In the genomic region with DNA sequence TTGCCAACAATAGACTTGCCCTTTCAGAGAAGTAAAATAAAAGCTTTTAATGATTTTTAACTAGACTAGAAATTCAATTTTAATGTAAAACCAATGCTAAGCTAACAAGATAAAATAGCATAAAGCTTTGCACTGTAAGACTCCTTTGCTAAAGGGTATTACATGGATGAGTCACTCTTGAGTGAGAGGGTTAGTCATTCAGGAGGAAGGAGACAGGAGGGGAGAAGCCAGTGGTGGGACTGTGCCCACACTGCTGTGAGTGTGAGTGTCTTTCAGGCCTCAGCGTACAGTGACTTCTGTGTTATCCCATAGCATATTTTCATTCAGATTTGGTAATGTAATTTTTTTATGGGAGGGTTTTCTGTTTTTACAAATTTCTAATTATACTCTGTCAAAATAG, we compare ENCODE assay signal across 23 mouse cellular contexts. TPM values are rescaled to one million over a fixed set of nuclear protein-coding genes. Genes with fewer than 3 reads are reported as not detected.
DNase-seq lines count a peak whose midpoint lies in the region; ATAC-seq and TF ChIP-seq lines count a peak whose summit lies in the region.
"Had no signal": no experiment of that assay in that cellular context is flagged by ENCODE, and none has a peak within 500 bp of the region (broad histone marks: within the 10 kb centered on the region; RNA-seq: fewer than 3 reads in every experiment).

No protein-coding gene starts in this region.

- TF ChIP-seq CTCF in heart, adult 2 months (IDR thresholded peaks at IDR 0.05) = no peak

- no peaks in the 10 kb centered on the region; the same call in 1 of the 2 replicates for H3K4me1 ChIP-seq in heart, adult 2 months (ENCODE audit: control insufficient read depth, insufficient read depth, low read length)
- H3K4me1 ChIP-seq in heart, embryonic 15.5 days (replicated peaks) = peaks cover 27% of the 10 kb centered on the region
- peaks cover 36% of the 10 kb centered on the region for H3K4me1 ChIP-seq in midbrain, embryonic 10.5 days

- DNase-seq in heart, adult 2 months = no peak
- no peak for DNase-seq in heart, postnatal 4 days
- DNase-seq in heart, postnatal 36 days = no peak
- peak; percentile 79 for DNase-seq in 3T3-L1 (ENCODE audit: low read depth, low spot score)
- peak; percentile 59 for DNase-seq in NIH3T3 (ENCODE audit: low read depth)
- no peak for DNase-seq in gastrocnemius, postnatal 4 days (ENCODE audit: low spot score in 2 of 2)
- no peak for DNase-seq in midbrain, embryonic 10.5 days (ENCODE audit: low spot score)
- DNase-seq: adrenal gland, adult 2 months; B cell, adult 2 months; cerebellum, adult 18-20 months; cerebellum, postnatal 14 days; layer of hippocampus, postnatal 36 days; thymus, adult 2 months; thymus, postnatal 4 days had no signal

- no peak for ATAC-seq in heart, embryonic 15.5 days (replicated peaks; ENCODE audit: insufficient number of reproducible peaks, insufficient read depth, low FRiP score, low read depth)
- ATAC-seq: forebrain, embryonic 13.5 days; midbrain, embryonic 16.5 days had no signal

- WGBS in heart, adult 2 months = 66% methylated on average over 1 of the region's 1 CpGs
- 50% methylated on average over 1 of the region's 1 CpGs for whole genome bisulfite sequencing in heart, embryonic 15.5 days
- WGBS in midbrain, embryonic 10.5 days = 95% methylated on average over 1 of the region's 1 CpGs

- H3K79me2 ChIP-seq in heart, adult 2 months (replicated peaks; ENCODE audit: control insufficient read depth, insufficient read depth, low read length) = no peaks in the 10 kb centered on the region

- H3K27me3 ChIP-seq in heart, adult 2 months (ENCODE audit: control insufficient read depth, insufficient read depth, low read length) = no peaks in the 10 kb centered on the region
- no peaks in the 10 kb centered on the region for H3K27me3 ChIP-seq in heart, embryonic 15.5 days
- peaks cover 38% of the 10 kb centered on the region for H3K27me3 ChIP-seq in midbrain, embryonic 10.5 days (ENCODE audit: low read depth, poor library complexity, severe bottlenecking)

- H3K9me3 ChIP-seq in heart, embryonic 15.5 days (replicated peaks) = no peaks in the 10 kb centered on the region
- H3K9me3 ChIP-seq in midbrain, embryonic 10.5 days (replicated peaks) = no peaks in the 10 kb centered on the region
- H3K9me3 ChIP-seq: embryonic facial prominence, embryonic 12.5 days; forebrain, embryonic 13.5 days; hindbrain, embryonic 15.5 days had no signal

- H3K4me3 ChIP-seq in heart, adult 2 months = peak overlapping the region; percentile 82; the same call in 1 of the 2 replicates
- H3K4me3 ChIP-seq in heart, embryonic 15.5 days = peak overlapping the region; percentile 21; the same call in 1 of the 2 replicates
- no peak overlapping the region for H3K4me3 ChIP-seq in midbrain, embryonic 10.5 days
- H3K4me3 ChIP-seq: embryonic facial prominence, embryonic 12.5 days; erythroblast, embryonic 14.5 days; forebrain, embryonic 13.5 days; hindbrain, embryonic 15.5 days had no signal

- no peak overlapping the region for H3K9ac ChIP-seq in heart, adult 2 months (ENCODE audit: low read depth, low read length)
- 0 out of 2 replicates have a peak overlapping the region, but pooled peaks have one; percentile 46 for H3K9ac ChIP-seq in heart, embryonic 15.5 days
- H3K9ac ChIP-seq: embryonic facial prominence, embryonic 12.5 days; forebrain, embryonic 13.5 days; hindbrain, embryonic 15.5 days had no signal

- TF ChIP-seq EP300 in heart, adult 2 months (IDR thresholded peaks at IDR 0.05; ENCODE audit: insufficient read depth, low read depth, low read length) = no peak

- intact Hi-C loops in heart, adult 2 months (cut with DNase I) = no loop called here
- intact Hi-C loops in heart, postnatal 36 days (cut with DNase I) = no loop called here

- H3K4me2 ChIP-seq in heart, embryonic 15.5 days = peak overlapping the region; percentile 80
- H3K4me2 ChIP-seq: embryonic facial prominence, embryonic 12.5 days; forebrain, embryonic 13.5 days; hindbrain, embryonic 15.5 days had no signal

- H3K36me3 ChIP-seq in heart, adult 2 months (ENCODE audit: control insufficient read depth, insufficient read depth, low read length) = no peaks in the 10 kb centered on the region
- no peaks in the 10 kb centered on the region for H3K36me3 ChIP-seq in heart, embryonic 15.5 days
- no peaks in the 10 kb centered on the region for H3K36me3 ChIP-seq in midbrain, embryonic 10.5 days
- H3K36me3 ChIP-seq: embryonic facial prominence, embryonic 12.5 days; hindbrain, embryonic 15.5 days had no signal

- peak overlapping the region; percentile 91 for H3K27ac ChIP-seq in heart, adult 2 months
- H3K27ac ChIP-seq in heart, embryonic 15.5 days = peak overlapping the region; percentile 91
- no peak overlapping the region for H3K27ac ChIP-seq in midbrain, embryonic 10.5 days (replicated peaks)
- H3K27ac ChIP-seq: embryonic facial prominence, embryonic 12.5 days; forebrain, embryonic 13.5 days; hindbrain, embryonic 15.5 days; kidney, postnatal 0 days; macrophage had no signal

- no peak for TF ChIP-seq POLR2A in heart, adult 2 months (IDR thresholded peaks at IDR 0.05; ENCODE audit: insufficient read depth, low read depth, low read length)

RNA-seq across cellular contexts. Expression of a gene that starts 3.8 kb away (rescaled TPM):
- total RNA-seq in heart, adult 2 months (2021) = 100 to 1,000 TPM; 123 to 133 TPM
- 62.3 and 74.5 TPM in 2 replicates for polyA plus RNA-seq in heart, adult 2 months (2012; rRNA removed)
- total RNA-seq in heart, postnatal 4 days (2021) = 100 to 1,000 TPM; 160 to 171 TPM
- 107 and 114 TPM in 2 replicates for polyA plus RNA-seq in heart, embryonic 15.5 days (2015; fragmentation: Nextera tagmentation; extraction: Ambion mirVana)
- total RNA-seq in heart, postnatal 36 days (2021) = 100 to 1,000 TPM; 163 to 168 TPM
- 1 to 10 TPM; 1.2 to 1.3 TPM for total RNA-seq in gastrocnemius, postnatal 4 days (2021)
- polyA plus RNA-seq in midbrain, embryonic 10.5 days (2016; fragmentation: Nextera tagmentation; extraction: Ambion mirVana) = 5.4 and 7.3 TPM in 2 replicates
- total RNA-seq: granulocyte monocyte progenitor cell, adult 5-6 weeks had no signal
- polyA plus RNA-seq: erythroblast, embryonic 14.5 days had no signal

Comparison
In these comparisons a context has a peak if more than half of its experiments do, and no peak if none do; other contexts are left out.
1. DNase-seq: peak in 3T3-L1 (single experiment) and NIH3T3 (single experiment); none in heart, adult 2 months (0 of 2), heart, postnatal 4 days (single experiment), heart, postnatal 36 days (0 of 2), gastrocnemius, postnatal 4 days (0 of 2) and midbrain, embryonic 10.5 days (single experiment).
2. RNA of a gene that starts 3.8 kb away (total RNA-seq): 160 to 171 TPM in heart, postnatal 4 days, 163 to 168 TPM in heart, postnatal 36 days and 123 to 133 TPM in heart, adult 2 months; 1.2 to 1.3 TPM in gastrocnemius, postnatal 4 days; every median in the first group is over 10 times any median in the second.